Mouse (Mus musculus) forebrain, embryonic 14.5 days (tissue): ENCODE measurements around the gene 4931409K22Rik. TPM values are rescaled to one million over a fixed set of nuclear protein-coding genes. Genes with fewer than 3 reads are reported as not detected.

Experiments
- ATAC-seq: fragments of 200-750 bp; cut with Nextera tagmentation; 2 replicates; pipeline ENCODE4 v1.8.0; 2017; ENCODE audit warnings: mild to moderate bottlenecking, moderate library complexity
- DNase-seq: peaks from one replicate; pipeline ENCODE4 v3.0.0-alpha.2; 2015; ENCODE audit warnings: low spot score
- H3K27ac ChIP-seq: fragments of 300-500 bp; sonication (generic); 2 replicates; pipeline ENCODE4 v1.5.1; 2014; ENCODE audit warnings: low read depth, mild to moderate bottlenecking, control low read depth, low read length, moderate library complexity
- H3K27me3 ChIP-seq: fragments of 300-500 bp; sonication (generic); replicated peaks from 2 replicates; pipeline ENCODE4 v1.6.1; 2014; ENCODE audit warnings: low read length, control low read depth, mixed read lengths; ENCODE audit not compliant: control insufficient read depth, insufficient read depth
- H3K36me3 ChIP-seq: fragments of 300-500 bp; sonication (generic); 2 replicates; pipeline ENCODE4 v1.6.1; 2014; ENCODE audit warnings: low read length, control low read depth; ENCODE audit not compliant: control insufficient read depth, insufficient read depth
- H3K4me1 ChIP-seq: fragments of 300-500 bp; sonication (generic); 2 replicates; pipeline ENCODE4 v1.6.1; 2014; ENCODE audit warnings: antibody characterized with exemption, low read length, control low read depth; ENCODE audit not compliant: control insufficient read depth, insufficient read depth
- H3K4me2 ChIP-seq: fragments of 300-500 bp; sonication (generic); 2 replicates; pipeline ENCODE4 v1.6.1; 2014; ENCODE audit warnings: mild to moderate bottlenecking, control low read depth, low read length
- H3K4me3 ChIP-seq: fragments of 300-500 bp; sonication (generic); 2 replicates; pipeline ENCODE4 v1.5.1; 2014; ENCODE audit warnings: low read depth, low read length, control low read depth
- H3K9ac ChIP-seq: fragments of 300-500 bp; sonication (generic); 2 replicates; pipeline ENCODE4 v1.6.1; 2014; ENCODE audit warnings: mild to moderate bottlenecking, low read length, control low read depth, moderate library complexity
- H3K9me3 ChIP-seq: fragments of 300-500 bp; sonication (generic); replicated peaks from 2 replicates; pipeline ENCODE4 v1.6.1; 2016; ENCODE audit warnings: low read length, control low read depth, mixed read lengths; ENCODE audit not compliant: control insufficient read depth
- WGBS: fragments of 180-500 bp; shearing (Covaris S2); extraction: QIAGEN DNeasy Blood & Tissue Kit; methylation state at CpG from one replicate; pipeline ENCODE4 v1.1.7; 2014; 5-methylcytosine and 5-hydroxymethylcytosine counted together
- polyA plus RNA-seq: library from polyadenylated mRNA; unstranded; fragments of >200 nt; fragmentation: Nextera tagmentation; extraction: Ambion mirVana; gene quantifications from 2 replicates; pipeline ENCODE4 v1.2.1, GENCODE M21; 2014

The 4931409K22Rik gene
- polyA plus RNA-seq, 1 experiment from 2014 or later: 0.06 TPM

DNA sequence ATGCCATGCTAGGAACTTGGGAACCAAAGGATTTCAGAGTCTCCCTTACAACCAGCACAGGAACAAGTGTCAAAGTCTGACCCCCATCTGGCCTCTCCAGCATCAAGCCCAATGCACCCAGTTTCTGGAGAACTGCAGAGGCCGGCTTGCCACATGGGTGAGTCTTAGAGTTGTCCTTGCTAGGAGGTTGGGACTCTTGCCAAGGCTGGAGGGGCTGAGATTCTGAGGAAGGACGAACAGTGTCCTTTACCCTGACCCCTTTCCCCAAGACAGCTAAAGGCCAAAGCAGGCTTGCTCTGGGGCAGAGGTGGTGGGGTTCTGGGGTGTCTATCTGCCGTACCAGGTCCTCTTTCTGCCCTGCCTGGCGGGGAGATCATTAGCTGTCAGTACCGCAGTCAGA is 20.1 kb downstream of the 4931409K22Rik start:
- H3K9ac ChIP-seq: no peak overlapping the region
- H3K4me2 ChIP-seq: no peak overlapping the region
- no peaks in the 10 kb centered on the region; the same call in none of the 2 replicates for H3K27me3 ChIP-seq
- WGBS: 51% methylated on average over 5 of the region's 5 CpGs
- no peak for DNase-seq
- H3K9me3 ChIP-seq: no peaks in the 10 kb centered on the region
- no peak overlapping the region for H3K4me3 ChIP-seq
- no peaks in the 10 kb centered on the region for H3K36me3 ChIP-seq
- no peak for ATAC-seq
- no peak overlapping the region for H3K27ac ChIP-seq
- peaks cover 4% of the 10 kb centered on the region; the same call in 1 of the 2 replicates for H3K4me1 ChIP-seq

DNA sequence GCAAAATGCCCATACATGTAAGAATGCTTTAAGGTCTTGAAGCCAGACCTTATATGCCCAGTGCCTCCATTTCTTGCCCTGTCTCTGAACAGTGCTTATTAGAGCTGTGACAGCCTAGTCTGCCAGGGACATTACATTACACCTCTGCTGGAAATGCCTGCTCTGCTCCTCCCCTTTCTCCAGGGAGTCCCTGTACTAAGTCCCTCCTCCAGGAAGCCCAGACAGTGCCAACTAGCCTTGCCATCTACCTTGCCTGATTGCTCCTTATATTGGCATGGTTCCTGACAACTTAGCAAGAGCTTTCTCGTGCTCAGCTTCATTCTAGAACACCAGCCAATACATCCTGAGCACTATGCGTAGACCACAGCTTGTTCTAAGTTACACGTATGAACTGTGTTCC is 20.9 kb downstream of the 4931409K22Rik start:
- Histone ChIP-seq H3K4me3 (no peak overlapping the region), H3K9me3 (no peaks in the 10 kb centered on the region), H3K36me3 (no peaks in the 10 kb centered on the region), H3K27ac (no peak overlapping the region), H3K27me3 (peaks cover under 1% of the 10 kb centered on the region), H3K4me2 (no peak overlapping the region), H3K9ac (no peak overlapping the region), H3K4me1 (peaks cover 4% of the 10 kb centered on the region; the same call in 1 of the 2 replicates)
- no peak for ATAC-seq
- 62% methylated on average over 3 of the region's 3 CpGs for WGBS
- DNase-seq: no peak

DNA sequence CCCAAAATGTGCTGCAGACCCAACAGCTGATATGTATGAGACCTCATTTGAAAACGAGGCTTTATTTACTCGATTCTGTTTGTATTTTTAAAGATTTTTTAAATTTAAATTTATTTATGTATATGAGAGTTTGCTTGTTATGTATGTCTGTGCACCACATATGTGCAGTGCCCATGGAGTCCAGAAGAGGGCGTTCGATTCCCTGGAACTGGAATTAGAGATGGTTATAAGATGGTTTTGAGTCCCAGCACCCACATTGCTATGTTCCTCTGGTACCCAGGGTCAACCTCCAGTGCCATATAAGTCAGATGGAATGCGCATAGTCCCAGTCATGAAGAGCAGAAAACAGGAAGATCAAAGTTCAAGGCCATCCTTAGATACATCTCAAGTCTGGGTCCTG is 22.3 kb downstream of the 4931409K22Rik start:
- DNase-seq: no peak
- Histone ChIP-seq H3K4me3 (no peak overlapping the region), H3K4me1 (peaks cover 4% of the 10 kb centered on the region; the same call in 1 of the 2 replicates), H3K9ac (no peak overlapping the region), H3K36me3 (no peaks in the 10 kb centered on the region), H3K9me3 (no peaks in the 10 kb centered on the region), H3K27me3 (peaks cover 9% of the 10 kb centered on the region), H3K27ac (no peak overlapping the region), H3K4me2 (no peak overlapping the region)
- ATAC-seq: no peak
- WGBS: 56% methylated on average over 5 of the region's 5 CpGs

DNA sequence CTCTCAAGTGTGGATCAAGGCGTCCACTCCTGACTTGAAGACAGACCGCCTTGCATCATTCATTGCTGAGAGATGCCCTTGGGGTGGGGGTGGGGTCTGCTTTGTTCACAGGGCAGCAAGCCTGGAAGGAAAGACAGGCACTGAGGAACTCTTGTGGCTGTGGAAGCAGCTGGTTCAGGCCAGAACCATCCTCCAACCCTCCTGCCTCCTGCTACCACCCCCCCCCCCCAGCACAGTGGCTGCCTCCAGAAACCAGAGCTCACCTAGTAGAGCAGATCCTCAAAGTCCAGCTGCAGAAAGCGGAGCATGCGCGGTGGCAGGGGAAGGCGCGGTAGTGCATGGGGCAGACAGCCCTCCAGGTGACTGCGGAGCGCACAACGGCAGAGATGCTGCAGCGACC is 23.2 kb downstream of the 4931409K22Rik start:
- WGBS: 61% methylated on average over 11 of the region's 11 CpGs
- H3K9ac ChIP-seq: no peak overlapping the region
- no peaks in the 10 kb centered on the region for H3K36me3 ChIP-seq
- H3K4me3 ChIP-seq: no peak overlapping the region
- H3K9me3 ChIP-seq: no peaks in the 10 kb centered on the region
- DNase-seq (no peak), ATAC-seq (no peak)
- peaks cover 4% of the 10 kb centered on the region; the same call in 1 of the 2 replicates for H3K4me1 ChIP-seq
- H3K27ac ChIP-seq: no peak overlapping the region
- no peak overlapping the region for H3K4me2 ChIP-seq
- peaks cover 17% of the 10 kb centered on the region for H3K27me3 ChIP-seq

DNA sequence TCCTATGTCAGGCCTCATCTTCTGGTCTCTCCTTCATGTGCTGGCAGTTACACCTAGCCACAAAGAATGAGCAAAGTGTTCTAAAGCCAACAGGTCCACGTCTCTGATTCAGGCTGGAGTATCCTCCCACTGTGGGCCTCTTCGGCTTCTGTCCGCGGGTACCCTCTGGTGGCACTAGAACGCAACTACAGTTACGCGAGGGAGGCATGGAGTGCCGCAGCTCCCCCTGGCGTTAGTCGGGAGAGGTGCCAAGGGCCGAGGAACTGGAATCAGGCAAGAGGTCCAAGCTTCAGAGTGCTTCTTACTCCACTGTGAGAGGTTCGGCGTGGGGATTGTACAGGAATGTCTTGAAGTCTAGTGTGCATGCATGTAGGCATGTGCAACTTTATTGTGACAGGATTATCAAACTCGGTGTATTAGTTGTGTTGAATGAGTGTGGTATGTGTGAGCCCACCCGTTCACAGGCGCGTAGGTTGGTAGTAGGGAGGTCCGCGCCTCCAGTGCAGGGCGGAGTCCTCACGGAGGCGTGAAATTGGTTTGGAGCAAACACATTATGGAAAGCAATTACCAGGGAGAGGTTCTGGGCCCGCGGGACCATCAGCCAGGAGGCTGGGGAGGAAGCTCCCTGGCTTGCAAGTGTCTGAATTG is 26.4 kb downstream of the 4931409K22Rik start:
- 18% methylated on average over 24 of the region's 24 CpGs for WGBS
- ATAC-seq (peak; percentile 77), DNase-seq (peak; percentile 92)
- peaks cover 9% of the 10 kb centered on the region for H3K4me1 ChIP-seq
- no peak overlapping the region for H3K4me3 ChIP-seq
- no peaks in the 10 kb centered on the region for H3K9me3 ChIP-seq
- no peak overlapping the region for H3K27ac ChIP-seq
- H3K36me3 ChIP-seq: no peaks in the 10 kb centered on the region
- H3K4me2 ChIP-seq: no peak overlapping the region
- H3K27me3 ChIP-seq: peaks cover 44% of the 10 kb centered on the region
- H3K9ac ChIP-seq: no peak overlapping the region

DNA sequence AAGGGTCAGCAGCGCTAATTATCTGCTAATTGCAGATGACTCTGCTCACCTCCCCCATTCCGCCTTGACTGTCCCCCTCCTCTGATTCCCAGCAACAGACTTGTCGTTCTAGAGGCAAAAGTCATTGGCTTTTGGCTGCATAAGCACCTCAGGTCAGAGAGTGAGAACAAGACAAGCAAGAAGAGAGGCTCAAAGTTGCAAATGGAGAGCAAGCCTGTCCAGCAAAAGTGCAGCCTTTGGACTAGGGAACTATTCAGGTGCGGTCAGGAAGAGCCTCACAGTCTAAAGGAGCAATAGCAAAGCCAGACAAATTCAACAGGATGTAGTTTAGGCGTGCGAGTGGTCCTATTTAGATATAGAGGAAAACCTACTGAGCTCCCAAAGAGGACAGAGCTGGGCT is 28.8 kb downstream of the 4931409K22Rik start:
- ATAC-seq (no peak), DNase-seq (no peak)
- Histone ChIP-seq H3K9me3 (no peaks in the 10 kb centered on the region), H3K4me2 (no peak overlapping the region), H3K4me3 (no peak overlapping the region), H3K9ac (no peak overlapping the region), H3K27me3 (peaks cover 66% of the 10 kb centered on the region), H3K36me3 (no peaks in the 10 kb centered on the region), H3K4me1 (peaks cover 9% of the 10 kb centered on the region), H3K27ac (no peak overlapping the region)
- WGBS: 10% methylated on average over 6 of the region's 6 CpGs

DNA sequence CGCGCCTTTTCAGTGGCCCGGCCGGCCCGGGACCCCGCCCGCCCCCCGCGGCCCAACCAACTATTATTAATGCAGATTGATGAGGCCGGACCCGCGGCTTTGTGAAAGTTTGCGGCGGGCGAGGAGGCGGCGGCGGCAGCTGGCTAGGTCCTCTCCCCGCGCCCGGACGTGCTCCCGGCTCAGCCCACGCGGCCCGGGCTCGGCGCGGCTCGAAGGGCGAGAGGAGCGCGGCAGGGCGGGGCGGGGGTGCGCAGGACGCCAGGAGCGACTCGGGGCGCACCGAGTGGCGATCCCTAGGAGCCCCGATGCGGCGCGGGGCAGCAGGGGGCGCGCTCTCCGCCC is 29.7 kb downstream of the 4931409K22Rik start, which contains the start of gene Gbx1:
Gene Gbx1 (minus strand): TSS at position 314 of the 342 bp plus-strand sequence.
- DNase-seq: no peak
- H3K4me2 ChIP-seq: peak within 1 kb of the TSS; percentile 87
- H3K9me3 ChIP-seq: no peaks in the 10 kb centered on the region
- under 1% methylated on average over 46 of the region's 49 CpGs for WGBS
- peak within 1 kb of the TSS; percentile 39 for H3K4me3 ChIP-seq
- peaks cover 75% of the 10 kb centered on the region for H3K27me3 ChIP-seq
- peaks cover 9% of the 10 kb centered on the region for H3K4me1 ChIP-seq
- H3K27ac ChIP-seq: no peak within 1 kb of the TSS
- no peaks in the 10 kb centered on the region for H3K36me3 ChIP-seq
- peak within 1 kb of the TSS; percentile 53 for H3K9ac ChIP-seq
- ATAC-seq: peak; percentile 27; the same call in 1 of the 2 replicates

DNA sequence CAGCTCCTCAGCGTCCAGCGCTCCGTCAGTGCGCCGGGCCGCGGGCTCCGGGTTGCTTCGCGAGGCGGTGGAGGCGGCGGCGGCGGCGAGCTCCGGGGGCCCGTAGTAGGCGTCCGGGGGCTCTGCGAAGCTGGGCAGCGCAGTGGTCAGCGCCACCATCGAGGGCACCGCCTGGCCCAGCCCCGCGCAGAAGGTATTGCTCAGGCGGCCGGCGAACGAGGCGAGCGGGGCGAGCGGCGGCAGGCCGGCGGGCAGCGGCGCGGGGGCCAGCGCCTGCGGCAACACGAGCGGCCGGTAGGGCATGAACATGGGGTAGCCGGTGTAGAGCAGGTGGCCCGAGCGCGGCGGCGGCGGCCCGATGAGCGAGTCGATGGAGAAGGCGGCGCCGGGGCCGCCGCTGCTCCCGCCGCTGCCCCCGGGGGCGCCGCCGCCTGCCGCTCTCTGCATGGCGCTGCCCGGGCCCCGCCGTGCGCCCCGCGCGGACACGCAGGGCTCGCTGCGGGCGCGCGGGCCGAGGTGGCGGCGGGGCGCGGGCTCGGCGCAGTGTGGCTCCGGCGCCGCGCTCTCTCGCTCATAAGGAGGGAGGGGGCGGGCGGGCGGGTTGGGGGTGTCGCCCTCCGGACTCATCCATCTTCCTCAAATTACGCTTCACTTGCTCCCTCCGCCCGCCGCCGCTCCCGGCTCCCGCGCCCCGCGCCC is 30.3 kb downstream of the 4931409K22Rik start:
- no peak for DNase-seq
- Histone ChIP-seq H3K27me3 (peaks cover 80% of the 10 kb centered on the region), H3K4me2 (peak overlapping the region; percentile 87), H3K9ac (peak overlapping the region; percentile 53), H3K4me3 (peak overlapping the region; percentile 39), H3K9me3 (no peaks in the 10 kb centered on the region), H3K4me1 (peaks cover 9% of the 10 kb centered on the region), H3K27ac (no peak overlapping the region), H3K36me3 (no peaks in the 10 kb centered on the region)
- WGBS: under 1% methylated on average over 68 of the region's 109 CpGs
- ATAC-seq: peak; percentile 60; the same call in 1 of the 2 replicates
